Mouse (Mus musculus) ES-CJ7 (cell line): ENCODE measurements at regions not wholly inside any gene's neighbourhood (a gene's known extent, or its start where the extent isn't known, plus 50 kb on each side); places are given as distances from the start of the nearest gene placed in this dataset.

Experiments
- DNase-seq: peaks from one replicate; pipeline ENCODE4 v3.0.0; 2011; ENCODE audit warnings: low read depth, low spot score

DNA sequence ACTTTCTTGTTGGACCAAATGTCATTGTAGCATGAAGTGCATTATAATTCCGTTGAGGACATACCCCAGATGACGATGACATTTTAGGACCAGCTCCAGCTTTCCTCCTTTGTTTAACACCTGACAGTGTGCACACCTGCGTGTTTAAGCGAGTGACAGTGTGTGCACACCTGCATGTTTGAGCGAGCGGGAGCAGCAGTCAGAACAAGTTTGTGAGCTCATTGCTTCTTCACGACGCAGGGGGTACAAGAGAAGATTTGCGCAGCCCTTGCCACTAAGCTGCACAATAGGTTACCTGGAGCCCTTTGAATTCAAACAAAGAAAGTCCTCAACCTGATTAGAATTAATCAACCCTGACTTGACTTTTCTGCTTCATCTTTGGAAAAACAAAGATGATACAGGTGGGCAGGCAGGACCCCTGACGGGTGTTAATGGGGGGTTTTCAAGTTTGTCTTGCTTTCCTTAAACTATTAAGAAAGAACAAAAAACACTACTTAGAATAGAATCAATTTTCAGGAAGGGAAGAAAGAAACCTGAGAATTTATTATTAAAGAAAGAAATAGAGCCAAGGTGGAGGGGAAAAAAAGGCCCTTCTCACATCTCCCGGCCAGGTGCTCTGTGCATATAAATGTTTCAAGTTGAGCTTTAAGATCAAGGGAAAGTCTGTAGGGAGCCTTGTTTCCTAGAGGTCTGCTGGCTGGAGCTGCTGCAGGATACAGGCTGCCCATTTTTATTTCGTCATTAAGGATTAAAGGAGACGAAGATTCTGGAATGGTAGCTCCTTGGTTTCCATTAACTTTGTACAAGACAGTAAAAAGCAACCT, 144.8 kb upstream of the Ttc29 start:
- peak; percentile 98 for DNase-seq

- DNase-seq: no peak
These were observed 139.3 kb upstream of the Ttc29 start for GRCm38 (mm10) chr8:78073821-78074220.

- no peak for DNase-seq
These were observed 136.0 kb upstream of the Ttc29 start for GRCm38 (mm10) chr8:78077122-78077521.

DNA sequence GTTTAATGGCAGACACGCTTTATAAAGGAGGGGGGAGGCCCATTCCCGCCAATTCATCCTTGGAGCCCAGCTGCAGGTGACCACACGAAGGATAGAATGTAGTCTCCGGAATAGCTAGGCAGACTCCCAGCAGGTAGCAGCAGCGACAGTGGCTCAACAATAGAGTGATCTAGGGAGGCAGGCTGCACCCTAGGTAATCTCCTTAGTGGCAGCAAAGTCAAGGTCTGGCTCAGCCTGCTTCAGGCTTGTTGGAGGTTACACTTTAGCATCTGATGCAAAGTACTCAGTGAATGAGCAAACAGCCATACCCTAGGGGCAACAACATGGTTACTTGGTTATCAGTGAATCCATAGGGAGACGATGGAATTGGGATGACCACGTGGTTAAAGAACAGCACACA, 131.7 kb upstream of the Ttc29 start:
- peak; percentile 61 for DNase-seq

GRCm38 (mm10) chr8:78083012-78083411, 130.1 kb upstream of the Ttc29 start:
- no peak for DNase-seq

DNA sequence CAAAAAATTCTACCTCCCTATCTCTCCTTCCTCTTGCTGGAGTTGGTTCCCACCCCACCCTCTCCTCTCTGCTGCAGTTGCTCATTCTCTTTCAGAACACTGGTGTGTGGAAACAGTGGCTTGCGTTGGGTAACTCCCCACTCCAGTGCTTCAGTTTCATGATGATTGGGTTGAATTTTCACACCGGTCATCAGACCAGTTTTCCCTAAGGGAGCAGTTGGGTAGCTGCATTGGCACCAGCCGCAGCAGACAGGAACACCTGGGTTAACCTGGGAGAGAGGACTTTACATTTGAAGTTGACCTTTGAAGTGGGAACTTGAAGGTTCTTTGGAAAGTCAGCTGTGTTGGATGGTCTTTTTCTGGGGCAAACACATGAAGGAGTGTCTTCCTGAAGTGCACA, 126.7 kb upstream of the Ttc29 start:
- no peak for DNase-seq

GRCm38 (mm10) chr8:78090382-78091122, 122.5 kb upstream of the Ttc29 start:
- DNase-seq: no peak

GRCm38 (mm10) chr8:78096383-78096782, 116.7 kb upstream of the Ttc29 start:
- peak; percentile 63 for DNase-seq

GRCm38 (mm10) chr8:78098191-78098745, 114.8 kb upstream of the Ttc29 start:
- DNase-seq: peak; percentile 97

- peak; percentile 40 for DNase-seq
These were observed 114.0 kb upstream of the Ttc29 start for GRCm38 (mm10) chr8:78099091-78099490.

DNA sequence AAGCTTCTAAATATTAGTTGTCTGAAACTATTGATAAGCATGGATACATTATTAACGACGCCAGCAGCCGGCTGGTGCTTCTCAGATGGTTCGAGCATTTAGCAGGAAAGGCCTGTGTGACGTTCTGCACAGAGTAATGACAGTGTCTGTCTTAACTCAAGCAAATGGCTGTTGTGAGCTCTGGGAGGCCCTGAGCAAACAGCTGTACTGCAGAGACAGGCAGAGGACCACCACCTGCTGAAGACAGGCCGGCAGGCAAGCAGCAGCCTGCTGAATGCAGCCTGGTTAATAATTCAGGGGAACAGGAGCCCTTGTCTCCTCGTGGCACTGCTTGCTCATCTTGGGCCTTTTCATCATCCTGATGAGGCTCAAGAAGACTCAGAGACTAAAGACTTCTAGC, 105.8 kb upstream of the Ttc29 start:
- DNase-seq: no peak

DNA sequence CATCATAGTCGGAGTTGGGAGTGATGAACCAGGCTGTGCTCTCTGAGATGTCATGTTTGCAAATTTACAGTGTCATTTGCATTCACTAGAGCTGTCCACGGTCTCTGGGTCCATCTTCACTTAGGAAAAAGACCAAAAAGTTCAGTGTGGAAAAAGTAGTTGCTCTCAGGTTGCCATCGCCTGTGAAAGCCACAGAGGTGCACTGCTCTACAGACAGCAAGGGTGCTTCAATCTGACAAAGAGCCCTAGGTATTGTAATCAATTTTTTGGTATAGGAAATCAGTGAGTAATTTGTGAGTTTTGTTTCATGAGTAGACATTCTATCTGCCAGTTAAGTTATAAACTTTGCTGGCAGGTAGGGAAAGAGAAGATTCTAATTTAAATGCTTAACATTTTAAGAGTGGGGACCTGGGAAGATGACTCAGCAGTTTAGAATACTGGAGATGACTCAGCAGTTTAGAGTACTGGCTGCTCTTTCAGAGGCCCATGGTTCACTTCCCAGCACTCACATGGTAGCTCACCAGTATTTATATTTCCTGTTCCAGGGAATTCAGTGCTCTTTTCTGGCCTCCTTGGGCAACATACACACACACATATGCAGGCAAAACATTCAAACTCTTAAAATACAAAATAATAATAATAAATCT, 103.0 kb upstream of the Ttc29 start:
- peak; percentile 86 for DNase-seq

- DNase-seq: no peak
These were observed 100.0 kb upstream of the Ttc29 start for GRCm38 (mm10) chr8:78113105-78113504.

DNA sequence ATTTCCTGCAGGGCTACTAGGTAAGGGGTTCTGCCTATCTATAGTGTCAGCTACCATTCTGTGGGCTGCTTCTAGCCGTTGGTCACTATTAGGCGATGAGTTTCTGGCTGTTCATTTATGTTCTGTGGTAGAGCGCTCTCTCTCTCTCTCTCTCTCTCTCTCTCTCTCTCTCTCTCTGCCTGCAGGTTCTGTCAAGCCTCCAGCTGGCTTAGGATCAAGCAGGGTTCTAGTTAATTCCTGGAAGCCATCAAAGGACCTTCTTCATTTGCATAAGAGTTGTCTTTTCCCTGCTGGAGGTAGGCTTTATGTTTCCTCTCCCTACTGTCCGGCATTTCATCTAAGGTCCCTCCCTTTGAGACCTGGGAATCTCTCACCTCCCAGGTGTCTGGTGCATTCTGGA, 98.6 kb upstream of the Ttc29 start:
- peak; percentile 88 for DNase-seq

- no peak for DNase-seq
These were observed 95.9 kb upstream of the Ttc29 start for GRCm38 (mm10) chr8:78117191-78117590.

DNA sequence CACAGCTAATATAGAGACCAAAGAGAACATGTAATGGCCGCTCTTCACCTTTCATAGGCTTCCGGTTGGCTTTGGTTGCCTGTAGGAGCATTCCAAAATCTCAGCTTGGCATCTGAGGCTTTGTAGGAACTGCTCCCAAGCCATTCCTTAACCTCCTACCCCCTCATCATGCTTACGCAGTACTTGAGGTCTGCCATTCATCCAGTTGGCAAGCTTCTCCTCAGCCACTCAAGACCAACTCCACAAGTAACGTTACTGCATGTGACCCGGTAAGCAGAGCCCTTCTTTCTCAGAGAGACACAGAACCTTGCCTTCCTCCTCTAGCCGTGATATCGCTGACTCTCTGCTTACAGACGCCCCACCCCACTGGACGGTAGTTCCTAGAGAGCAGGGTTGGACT, 94.6 kb upstream of the Ttc29 start:
- DNase-seq: no peak

GRCm38 (mm10) chr8:78119682-78120081, 93.4 kb upstream of the Ttc29 start:
- no peak for DNase-seq

DNA sequence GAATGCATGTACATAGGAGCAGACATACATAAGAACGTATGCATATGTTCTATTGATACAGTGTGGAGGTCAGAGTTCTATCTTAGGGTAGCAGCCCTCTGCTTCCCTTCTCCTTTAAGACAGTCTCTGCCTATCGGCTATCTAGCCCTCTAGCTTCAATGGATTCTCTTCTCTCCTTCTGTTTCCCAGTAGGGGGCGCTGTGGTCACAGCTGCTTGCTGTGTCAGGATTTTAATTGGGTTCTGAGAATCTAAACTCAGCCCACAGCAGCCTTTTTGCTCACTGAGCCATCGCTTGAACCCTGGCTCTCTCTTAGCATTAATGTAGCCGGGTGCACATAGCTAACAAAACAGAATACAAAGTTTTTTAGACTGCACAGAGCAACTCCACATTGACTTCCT, 88.8 kb upstream of the Ttc29 start:
- peak; percentile 92 for DNase-seq

- peak; percentile 91 for DNase-seq
These were observed 85.2 kb upstream of the Ttc29 start for GRCm38 (mm10) chr8:78127852-78128251.

DNA sequence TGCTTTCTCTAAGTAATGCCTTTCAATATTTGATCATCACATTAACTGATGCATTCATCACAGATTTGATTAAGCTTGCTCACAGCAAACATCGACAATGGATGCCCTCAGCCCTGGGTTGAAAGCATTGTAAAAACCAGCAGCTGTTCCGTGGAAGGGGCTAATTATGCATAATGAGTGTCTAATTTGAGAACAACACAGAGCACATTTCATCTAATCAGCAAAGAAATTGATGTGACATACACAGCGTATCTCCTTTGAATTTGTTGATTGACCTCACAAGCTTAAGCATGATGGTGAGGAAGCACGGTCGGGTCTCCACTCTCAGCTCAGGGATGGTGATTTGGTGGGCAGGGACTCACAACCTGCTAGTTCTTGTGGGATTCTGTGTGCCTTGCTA, 84.0 kb upstream of the Ttc29 start:
- DNase-seq: no peak

- DNase-seq: peak; percentile 69
These were observed 73.6 kb upstream of the Ttc29 start for GRCm38 (mm10) chr8:78139514-78139913.

DNA sequence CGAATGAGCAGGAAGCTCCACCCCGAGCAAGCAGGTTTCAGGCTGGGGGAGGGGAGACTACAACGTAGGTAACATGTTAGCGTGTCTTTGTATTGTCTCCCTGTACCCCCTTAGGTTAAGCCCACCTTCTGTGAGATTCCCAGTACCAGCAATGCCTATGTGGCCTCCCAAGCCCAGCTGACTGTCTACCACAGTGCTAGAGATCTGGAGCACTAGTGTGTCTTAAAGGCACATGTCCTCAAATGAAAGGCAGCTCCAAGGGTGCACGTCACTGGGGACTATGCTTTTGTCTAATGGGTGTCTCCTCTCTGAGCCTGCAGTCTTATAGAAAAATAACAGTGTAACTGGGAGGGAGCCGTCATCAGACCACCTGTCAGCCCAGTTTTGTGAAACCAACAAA, 65.9 kb upstream of the Ttc29 start:
- peak; percentile 92 for DNase-seq
